Mouse (Mus musculus) limb, embryonic 15.5 days (tissue): ENCODE results near the gene 1700067K01Rik. TPM values are rescaled to one million over a fixed set of nuclear protein-coding genes. Genes with fewer than 3 reads are reported as not detected.

Source experiments
- ATAC-seq: fragments of 200-750 bp; cut with Nextera tagmentation; 2 replicates; pipeline ENCODE4 v1.8.0; 2017; ENCODE audit warnings: low read depth, moderate TSS enrichment; ENCODE audit not compliant: insufficient number of reproducible peaks, low FRiP score, low TSS enrichment
- H3K27ac ChIP-seq: fragments of 300-500 bp; sonication (generic); 2 replicates; pipeline ENCODE4 v1.5.1; 2015; ENCODE audit warnings: moderate library complexity, mild to moderate bottlenecking, inconsistent platforms
- H3K27me3 ChIP-seq: fragments of 300-500 bp; sonication (generic); 2 replicates; pipeline ENCODE4 v1.6.1; 2015; ENCODE audit warnings: inconsistent platforms
- H3K36me3 ChIP-seq: fragments of 300-500 bp; sonication (generic); 2 replicates; pipeline ENCODE4 v1.6.1; 2015; ENCODE audit warnings: inconsistent platforms
- H3K4me1 ChIP-seq: fragments of 300-500 bp; sonication (generic); 2 replicates; pipeline ENCODE4 v1.6.1; 2015; ENCODE audit warnings: inconsistent platforms
- H3K4me2 ChIP-seq: fragments of 300-500 bp; sonication (generic); 2 replicates; pipeline ENCODE4 v1.6.1; 2015; ENCODE audit warnings: mild to moderate bottlenecking, inconsistent platforms
- H3K4me3 ChIP-seq: fragments of 300-500 bp; sonication (generic); 2 replicates; pipeline ENCODE4 v1.5.1; 2015; ENCODE audit warnings: mild to moderate bottlenecking, inconsistent platforms
- H3K9ac ChIP-seq: fragments of 300-500 bp; sonication (generic); 2 replicates; pipeline ENCODE4 v1.6.1; 2015; ENCODE audit warnings: inconsistent platforms
- H3K9me3 ChIP-seq: fragments of 300-500 bp; sonication (generic); 2 replicates; pipeline ENCODE4 v1.6.1; 2016; ENCODE audit warnings: inconsistent platforms
- WGBS: fragments of 180-500 bp; shearing (Covaris S2); methylation state at CpG from one replicate; pipeline ENCODE4 v1.1.7; 2015; 5-methylcytosine and 5-hydroxymethylcytosine counted together
- microRNA counts: library from miRNA; unstranded; fragments of <30 nt; microRNA quantifications from one replicate; lab custom pipeline; 2016
- microRNA-seq: library from miRNA; unstranded; fragments of <30 nt; microRNA quantifications from one replicate; pipeline ENCODE4, GENCODE M21; 2016
- polyA plus RNA-seq: library from polyadenylated mRNA; unstranded; fragments of >200 nt; fragmentation: Nextera tagmentation; extraction: Ambion mirVana; gene quantifications from 2 replicates; pipeline ENCODE4 v1.2.1, GENCODE M21; 2015

The 1700067K01Rik gene
- polyA plus RNA-seq, 1 experiment from 2014 or later, result 1.00 TPM

GRCm38 (mm10) chr8:84042948-84043342, 41.6 kb downstream of the 1700067K01Rik start:
- peaks cover 18% of the 10 kb centered on the region for H3K4me1 ChIP-seq
- H3K9me3 ChIP-seq, result no peaks in the 10 kb centered on the region
- H3K4me3 ChIP-seq, result peak overlapping the region; percentile 40
- peaks cover 68% of the 10 kb centered on the region for H3K27me3 ChIP-seq
- no peak overlapping the region for H3K27ac ChIP-seq
- no peaks in the 10 kb centered on the region for H3K36me3 ChIP-seq
- H3K4me2 ChIP-seq, result no peak overlapping the region
- 27% methylated on average over 12 of the region's 12 CpGs for WGBS
- ATAC-seq, result no peak
- no peak overlapping the region for H3K9ac ChIP-seq

GRCm38 (mm10) chr8:84044103-84044502, 42.8 kb downstream of the 1700067K01Rik start:
- peaks cover 18% of the 10 kb centered on the region for H3K4me1 ChIP-seq
- whole genome bisulfite sequencing, result 8% methylated on average over 7 of the region's 7 CpGs
- peaks cover 58% of the 10 kb centered on the region for H3K27me3 ChIP-seq
- no peak overlapping the region for H3K9ac ChIP-seq
- ATAC-seq, result no peak
- no peak overlapping the region for H3K4me3 ChIP-seq
- H3K9me3 ChIP-seq, result no peaks in the 10 kb centered on the region
- H3K36me3 ChIP-seq, result no peaks in the 10 kb centered on the region
- H3K27ac ChIP-seq, result no peak overlapping the region
- no peak overlapping the region for H3K4me2 ChIP-seq

- H3K4me3 ChIP-seq, result no peak within 1 kb of the TSS
- no peak within 1 kb of the TSS for H3K27ac ChIP-seq
- peaks cover 58% of the 10 kb centered on the region for H3K27me3 ChIP-seq
- H3K4me2 ChIP-seq, result no peak within 1 kb of the TSS
- no peak within 1 kb of the TSS for H3K9ac ChIP-seq
- H3K4me1 ChIP-seq, result peaks cover 18% of the 10 kb centered on the region
- 9% methylated on average over 9 of the region's 9 CpGs for WGBS
- ATAC-seq, result no peak
- no peaks in the 10 kb centered on the region for H3K9me3 ChIP-seq
- no peaks in the 10 kb centered on the region for H3K36me3 ChIP-seq
Observed at GRCm38 (mm10) chr8:84044900-84045299, 43.6 kb downstream of the 1700067K01Rik start, which contains the start of gene Rln3. Rln3 (minus strand) TSS chr8:84045000.

DNA sequence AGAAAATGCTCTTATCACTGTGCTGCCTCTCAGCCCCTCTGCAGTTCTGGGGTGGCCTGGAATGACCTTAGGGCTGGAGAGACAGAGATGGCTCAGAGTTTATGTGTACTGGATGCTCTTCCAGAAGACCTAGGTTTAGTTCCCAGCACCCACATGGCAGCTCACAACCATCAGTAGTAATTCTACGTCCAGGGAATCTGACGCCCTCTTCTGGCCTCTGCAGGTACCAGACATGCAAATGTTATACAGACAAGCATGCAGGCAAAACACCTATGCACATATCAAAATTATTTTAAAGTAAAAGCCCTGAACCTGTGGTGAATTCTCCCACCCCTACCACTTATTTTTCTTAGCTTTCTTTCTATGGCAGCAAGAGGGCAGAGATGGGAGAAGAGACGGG, 45.2 kb downstream of the 1700067K01Rik start:
- H3K4me3 ChIP-seq, result no peak overlapping the region
- H3K36me3 ChIP-seq, result no peaks in the 10 kb centered on the region
- peaks cover 18% of the 10 kb centered on the region for H3K4me1 ChIP-seq
- no peaks in the 10 kb centered on the region for H3K9me3 ChIP-seq
- 73% methylated on average over 3 of the region's 3 CpGs for WGBS
- H3K27ac ChIP-seq, result no peak overlapping the region
- no peak overlapping the region for H3K9ac ChIP-seq
- peaks cover 45% of the 10 kb centered on the region for H3K27me3 ChIP-seq
- no peak overlapping the region for H3K4me2 ChIP-seq
- ATAC-seq, result no peak

DNA sequence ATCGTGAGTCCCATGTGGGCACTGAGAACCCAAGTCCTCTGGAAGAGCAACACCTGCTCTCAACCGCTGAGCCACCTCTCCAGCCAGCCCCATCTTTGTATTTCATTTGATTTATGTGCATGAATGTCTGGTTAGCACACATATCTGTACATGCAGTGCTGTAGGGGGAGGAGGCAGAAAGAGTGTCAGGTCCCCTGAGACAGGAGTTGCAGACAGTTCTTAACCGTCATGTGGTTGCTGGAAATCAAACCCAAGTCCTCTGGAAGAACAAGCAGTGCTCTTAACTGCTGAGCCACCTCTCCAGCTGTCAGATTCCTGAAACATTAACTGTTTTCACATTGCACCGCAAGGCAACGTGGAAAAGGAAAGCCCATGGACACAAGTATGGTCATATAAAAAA, 46.9 kb downstream of the 1700067K01Rik start:
- H3K4me3 ChIP-seq, result no peak overlapping the region
- H3K4me1 ChIP-seq, result peaks cover 5% of the 10 kb centered on the region; the same call in 1 of the 2 replicates
- H3K9ac ChIP-seq, result no peak overlapping the region
- ATAC-seq, result no peak
- no peak overlapping the region for H3K27ac ChIP-seq
- no peaks in the 10 kb centered on the region for H3K9me3 ChIP-seq
- H3K4me2 ChIP-seq, result no peak overlapping the region
- no peaks in the 10 kb centered on the region for H3K36me3 ChIP-seq
- peaks cover 28% of the 10 kb centered on the region for H3K27me3 ChIP-seq
- 44% methylated on average over 5 of the region's 5 CpGs for WGBS

GRCm38 (mm10) chr8:84052746-84053145, 51.4 kb downstream of the 1700067K01Rik start:
- Histone ChIP-seq H3K27ac (no peak overlapping the region), H3K4me3 (no peak overlapping the region), H3K9me3 (no peaks in the 10 kb centered on the region), H3K27me3 (no peaks in the 10 kb centered on the region), H3K4me2 (no peak overlapping the region), H3K36me3 (no peaks in the 10 kb centered on the region), H3K9ac (no peak overlapping the region), H3K4me1 (no peaks in the 10 kb centered on the region)
- 80% methylated on average over 3 of the region's 3 CpGs for WGBS
- ATAC-seq, result no peak

DNA sequence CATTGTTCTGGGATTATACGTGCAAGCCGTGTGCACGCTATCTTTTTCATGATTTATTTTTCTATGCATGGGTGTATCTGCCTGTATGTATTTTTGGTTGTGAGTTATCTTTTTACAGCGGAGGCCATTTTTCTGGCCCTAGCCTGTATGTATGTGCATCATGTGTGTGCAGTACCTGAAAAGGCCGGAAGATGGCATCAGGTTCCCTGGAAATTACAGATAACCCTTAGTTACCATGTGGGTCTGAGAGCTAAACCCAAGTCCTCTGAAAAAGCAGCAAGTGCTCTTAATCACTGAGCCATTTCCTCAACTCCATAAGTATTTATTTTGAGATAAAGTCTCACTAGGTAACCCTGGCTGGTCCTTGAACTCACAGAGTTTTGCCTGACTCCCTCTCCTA, 51.9 kb downstream of the 1700067K01Rik start:
- H3K4me3 ChIP-seq, result no peak overlapping the region
- H3K9me3 ChIP-seq, result no peaks in the 10 kb centered on the region
- H3K4me2 ChIP-seq, result no peak overlapping the region
- ATAC-seq, result no peak
- no peaks in the 10 kb centered on the region for H3K4me1 ChIP-seq
- no peaks in the 10 kb centered on the region for H3K27me3 ChIP-seq
- H3K9ac ChIP-seq, result no peak overlapping the region
- WGBS, result 96% methylated on average over 5 of the region's 5 CpGs
- no peaks in the 10 kb centered on the region for H3K36me3 ChIP-seq
- no peak overlapping the region for H3K27ac ChIP-seq

MicroRNAs encoded within 50 kb of the gene (microRNA counts, 519-probe panel; counts per million panel counts)
- not detected for microRNA mmu-miR-1199 (lab: Ali Mortazavi, UCI)

Small RNA genes lying within 50 kb of the gene (microRNA-seq; reads per million reads assigned to microRNA genes)
- not detected for gene Mir1199
- 3.5 reads per million, percentile 10 among the genes with 10 or more reads in this experiment for gene Mir8111

Other genes with a start within 250 kb of the 1700067K01Rik start
- gene Adgrl1, start 101.4 kb upstream of the 1700067K01Rik start, polyA plus RNA-seq, result 17.2 and 23.5 TPM in 2 replicates
- 0.35 and 0.37 TPM in 2 replicates for gene Gm10644, start 46.3 kb upstream of the 1700067K01Rik start, polyA plus RNA-seq
- 55.8 and 62.5 TPM in 2 replicates for gene Asf1b, start 46.0 kb upstream of the 1700067K01Rik start, polyA plus RNA-seq
- 171 and 227 TPM in 2 replicates for gene Prkaca, start 28.5 kb upstream of the 1700067K01Rik start, polyA plus RNA-seq
- gene Samd1, start 3.8 kb upstream of the 1700067K01Rik start, polyA plus RNA-seq, result 8.8 and 10.6 TPM in 2 replicates
- gene 2210011C24Rik, start 10.7 kb downstream of the 1700067K01Rik start, polyA plus RNA-seq, result 0.27 and 0.71 TPM in 2 replicates
- gene Palm3, start 20.0 kb downstream of the 1700067K01Rik start, polyA plus RNA-seq, result 5.4 and 5.5 TPM in 2 replicates
- 1.7 and 2.2 TPM in 2 replicates for gene Il27ra, start 41.1 kb downstream of the 1700067K01Rik start, polyA plus RNA-seq
- gene Rln3, start 43.5 kb downstream of the 1700067K01Rik start, polyA plus RNA-seq, result not detected in 2 replicates
- 1.0 and 1.4 TPM in 2 replicates for gene Gm10643, start 63.6 kb downstream of the 1700067K01Rik start, polyA plus RNA-seq
- gene Rfx1, start 65.3 kb downstream of the 1700067K01Rik start, polyA plus RNA-seq, result 8.0 and 8.5 TPM in 2 replicates
- gene Dcaf15, start 103.3 kb downstream of the 1700067K01Rik start, polyA plus RNA-seq, result 6.8 and 8.7 TPM in 2 replicates
- gene Podnl1, start 124.5 kb downstream of the 1700067K01Rik start, polyA plus RNA-seq, result 2.0 and 2.2 TPM in 2 replicates
- 28.5 and 29.2 TPM in 2 replicates for gene Cc2d1a, start 146.4 kb downstream of the 1700067K01Rik start, polyA plus RNA-seq
- 1.1 and 1.3 TPM in 2 replicates for gene 4930432K21Rik, start 146.5 kb downstream of the 1700067K01Rik start, polyA plus RNA-seq
- gene Nanos3, start 183.7 kb downstream of the 1700067K01Rik start, polyA plus RNA-seq, result 1.8 and 3.0 TPM in 2 replicates
- 13.5 and 15.1 TPM in 2 replicates for gene Zswim4, start 235.6 kb downstream of the 1700067K01Rik start, polyA plus RNA-seq
- 309 and 325 TPM in 2 replicates for gene D8Ertd738e, start 248.2 kb downstream of the 1700067K01Rik start, polyA plus RNA-seq